26 mouse cellular contexts compared by ENCODE assay signal in genomic region chr6:39362684-39363083, GRCm38 (mm10). TPM values are rescaled to one million over a fixed set of nuclear protein-coding genes. Genes with fewer than 3 reads are reported as not detected.
DNase-seq lines count a peak whose midpoint lies in the region; ATAC-seq lines count a peak whose summit lies in the region.
"Had no signal": no experiment of that assay in that cellular context is flagged by ENCODE, and none has a peak within 500 bp of the region (broad histone marks: within the 10 kb centered on the region; RNA-seq: fewer than 3 reads in every experiment).

No protein-coding gene starts in this region.

- H3K4me2 ChIP-seq in kidney, embryonic 16.5 days (replicated peaks; ENCODE audit: low read depth, low read length), result no peak overlapping the region
- H3K4me2 ChIP-seq: embryonic facial prominence, embryonic 12.5 days; embryonic facial prominence, embryonic 15.5 days; heart, embryonic 12.5 days; heart, embryonic 15.5 days; hindbrain, embryonic 13.5 days had no signal

- 85% methylated on average over 2 of the region's 2 CpGs for WGBS in kidney, embryonic 16.5 days

- peak; percentile 62; the same call in 1 of the 2 replicates for ATAC-seq in common myeloid progenitor, adult 5-6 weeks (replicated peaks; ENCODE audit: low read depth, poor library complexity, severe bottlenecking)
- ATAC-seq in megakaryocyte, adult 5-6 weeks (ENCODE audit: poor library complexity, severe bottlenecking), result peak; percentile 88
- ATAC-seq in kidney, embryonic 16.5 days (ENCODE audit: low FRiP score, low TSS enrichment), result no peak
- ATAC-seq: activated CD4-positive, CD25-positive, alpha-beta regulatory T cell, adult 4 months; forebrain, embryonic 14.5 days; forebrain, postnatal 0 days; hindbrain, embryonic 16.5 days had no signal

- peak; percentile 67 for DNase-seq in 416B (ENCODE audit: low read depth)
- DNase-seq in ovary, postnatal 36 days (ENCODE audit: low spot score), result no peak
- DNase-seq in kidney, postnatal 36 days, result no peak
- DNase-seq: adrenal gland, adult 8-10 months; adrenal gland, postnatal 25 days; cerebellum, adult 11-12 months; cerebellum, adult 8-10 months; cerebellum, postnatal 14 days; forebrain, postnatal 0 days; gastrocnemius, adult 2 months; gastrocnemius, postnatal 14 days; heart, adult 18-20 months; heart, postnatal 10 days; heart, postnatal 36 days had no signal

- no peak overlapping the region for H3K27ac ChIP-seq in kidney, embryonic 16.5 days (ENCODE audit: low read length)
- H3K27ac ChIP-seq: embryonic facial prominence, embryonic 12.5 days; embryonic facial prominence, embryonic 15.5 days; gastrocnemius, adult 2 months; heart, embryonic 15.5 days; hindbrain, embryonic 10.5 days; hindbrain, embryonic 13.5 days had no signal

- no peak overlapping the region for H3K9ac ChIP-seq in kidney, embryonic 16.5 days (replicated peaks; ENCODE audit: low read length)
- H3K9ac ChIP-seq: embryonic facial prominence, embryonic 12.5 days; embryonic facial prominence, embryonic 15.5 days; forebrain, postnatal 0 days; heart, embryonic 12.5 days; heart, embryonic 15.5 days; hindbrain, embryonic 13.5 days had no signal

- no peak overlapping the region for H3K4me3 ChIP-seq in kidney, embryonic 16.5 days (ENCODE audit: low read length)
- H3K4me3 ChIP-seq: embryonic facial prominence, embryonic 12.5 days; embryonic facial prominence, embryonic 15.5 days; gastrocnemius, adult 2 months; heart, embryonic 12.5 days; heart, embryonic 15.5 days; hindbrain, embryonic 10.5 days; hindbrain, embryonic 13.5 days had no signal

- H3K36me3 ChIP-seq in kidney, embryonic 16.5 days (ENCODE audit: insufficient read depth, low read length), result peaks cover 25% of the 10 kb centered on the region

- no peaks in the 10 kb centered on the region for H3K27me3 ChIP-seq in kidney, embryonic 16.5 days (ENCODE audit: insufficient read depth, low read length)
- H3K27me3 ChIP-seq: embryonic facial prominence, embryonic 12.5 days; embryonic facial prominence, embryonic 15.5 days; heart, embryonic 12.5 days; heart, embryonic 15.5 days; hindbrain, embryonic 13.5 days had no signal

- H3K4me1 ChIP-seq in kidney, embryonic 16.5 days (ENCODE audit: insufficient read depth, low read length), result no peaks in the 10 kb centered on the region
- H3K4me1 ChIP-seq: embryonic facial prominence, embryonic 12.5 days; embryonic facial prominence, embryonic 15.5 days; heart, embryonic 12.5 days; heart, embryonic 15.5 days; hindbrain, embryonic 10.5 days; hindbrain, embryonic 13.5 days had no signal

- H3K9me3 ChIP-seq in kidney, embryonic 16.5 days (ENCODE audit: low read length), result no peaks in the 10 kb centered on the region
- H3K9me3 ChIP-seq: embryonic facial prominence, embryonic 12.5 days; embryonic facial prominence, embryonic 15.5 days; heart, embryonic 12.5 days; heart, embryonic 15.5 days; hindbrain, embryonic 10.5 days; hindbrain, embryonic 13.5 days had no signal

RNA-seq across cellular contexts. Expression of gene Slc37a3, which starts 14.8 kb away (rescaled TPM):
- 0.92 and 5.1 TPM in 2 replicates for total RNA-seq in common myeloid progenitor, adult 5-6 weeks (2017)
- total RNA-seq in megakaryocyte, adult 5-6 weeks (2015), result 3.7 and 5.5 TPM in 2 replicates
- total RNA-seq in megakaryocyte, adult 5-6 weeks (2017), result 6.0 and 27.4 TPM in 2 replicates
- 57.7 and 57.8 TPM in 2 replicates for polyA plus RNA-seq in kidney, embryonic 16.5 days (2015; fragmentation: Nextera tagmentation; extraction: Ambion mirVana)

RNA-seq across cellular contexts. Expression of gene Rab19, which starts 18.3 kb away (rescaled TPM):
- total RNA-seq in common myeloid progenitor, adult 5-6 weeks (2017), result 2.2 and 2.5 TPM in 2 replicates
- 4.2 and 4.6 TPM in 2 replicates for total RNA-seq in megakaryocyte, adult 5-6 weeks (2015)
- 7.0 and 7.6 TPM in 2 replicates for total RNA-seq in megakaryocyte, adult 5-6 weeks (2017)
- 2.2 and 2.9 TPM in 2 replicates for polyA plus RNA-seq in kidney, embryonic 16.5 days (2015; fragmentation: Nextera tagmentation; extraction: Ambion mirVana)
- total RNA-seq: forebrain, postnatal 0 days; gastrocnemius, postnatal 14 days had no signal

RNA-seq across cellular contexts. Expression of gene Mkrn1, which starts 57.6 kb away (rescaled TPM):
- total RNA-seq in common myeloid progenitor, adult 5-6 weeks (2017), result 44.3 and 54.4 TPM in 2 replicates
- total RNA-seq in megakaryocyte, adult 5-6 weeks (2015), result 108 and 111 TPM in 2 replicates
- 75.5 and 82.8 TPM in 2 replicates for total RNA-seq in megakaryocyte, adult 5-6 weeks (2017)
- polyA plus RNA-seq in kidney, embryonic 16.5 days (2015; fragmentation: Nextera tagmentation; extraction: Ambion mirVana), result 59.4 and 64.1 TPM in 2 replicates
